Mouse (Mus musculus): ENCODE measurements at regions not wholly inside any gene's neighbourhood (a gene's known extent, or its start where the extent isn't known, plus 50 kb on each side); places are given as distances from the start of the nearest gene placed in this dataset.

DNA sequence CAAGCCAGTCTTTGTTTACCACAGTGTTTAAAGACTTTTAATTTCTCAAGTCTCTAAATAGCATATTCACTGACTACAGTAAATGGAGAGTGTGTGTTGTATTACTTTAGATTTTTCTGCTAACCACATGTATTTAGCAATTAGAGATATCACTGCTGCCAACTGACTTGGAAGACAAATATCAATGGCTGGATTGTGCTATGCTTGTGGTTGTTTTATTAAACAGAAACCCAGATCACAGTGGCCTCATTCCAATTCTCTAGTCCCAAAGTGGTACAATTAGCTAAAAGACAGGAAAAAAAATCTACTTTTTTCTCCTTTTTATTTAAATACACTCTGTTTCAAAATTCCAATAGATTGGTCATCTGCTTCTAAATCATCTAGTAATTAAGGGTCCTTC lies 72.6 kb downstream of the Zfp120 start:
- Histone ChIP-seq H3K27ac (no peak overlapping the region), H3K4me3 (no peak overlapping the region)
- DNase-seq (ENCODE audit: low spot score in 2 of 2) = peak in 1 of 2 experiments; percentile 5
- TF ChIP-seq CTCF (conservative IDR thresholded peaks at IDR 0.05) = no peak

DNA sequence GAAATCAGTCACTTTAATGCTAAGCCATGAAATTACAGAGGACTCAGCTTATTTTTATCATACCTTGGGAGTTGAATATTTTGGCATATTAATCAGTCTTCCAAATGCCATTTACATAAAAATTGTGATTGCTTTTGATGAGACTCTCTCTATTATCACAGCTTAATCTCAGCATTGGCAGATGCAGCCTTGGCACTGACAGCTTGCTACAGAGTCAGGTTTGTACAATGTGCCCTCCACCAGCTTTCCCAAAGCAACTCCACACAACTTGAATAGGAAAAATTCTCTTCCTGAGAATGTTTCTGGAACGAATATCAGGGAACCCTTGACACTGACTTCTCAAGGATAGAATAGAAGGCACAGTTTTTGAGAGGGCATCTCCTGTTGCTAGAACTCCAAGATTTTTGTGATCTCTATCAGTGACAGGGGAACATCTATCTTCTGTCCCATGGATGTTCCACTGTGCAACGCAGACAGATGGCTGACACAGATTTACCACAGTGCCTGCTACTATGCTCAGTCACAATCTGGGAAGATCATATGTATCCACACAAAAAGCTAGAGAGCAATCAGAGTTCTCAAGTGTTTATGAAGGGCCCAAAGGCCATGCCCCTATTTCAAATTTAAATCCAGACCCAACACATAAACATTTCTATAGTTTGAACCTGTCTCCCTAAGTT lies 76.3 kb downstream of the Zfp120 start:
- Histone ChIP-seq H3K27ac (peak overlapping the region; percentile 60), H3K4me3 (no peak overlapping the region)
- DNase-seq (ENCODE audit: low spot score in 2 of 2) = peak; percentile 44 to 64
- no peak for TF ChIP-seq CTCF (conservative IDR thresholded peaks at IDR 0.05)

DNA sequence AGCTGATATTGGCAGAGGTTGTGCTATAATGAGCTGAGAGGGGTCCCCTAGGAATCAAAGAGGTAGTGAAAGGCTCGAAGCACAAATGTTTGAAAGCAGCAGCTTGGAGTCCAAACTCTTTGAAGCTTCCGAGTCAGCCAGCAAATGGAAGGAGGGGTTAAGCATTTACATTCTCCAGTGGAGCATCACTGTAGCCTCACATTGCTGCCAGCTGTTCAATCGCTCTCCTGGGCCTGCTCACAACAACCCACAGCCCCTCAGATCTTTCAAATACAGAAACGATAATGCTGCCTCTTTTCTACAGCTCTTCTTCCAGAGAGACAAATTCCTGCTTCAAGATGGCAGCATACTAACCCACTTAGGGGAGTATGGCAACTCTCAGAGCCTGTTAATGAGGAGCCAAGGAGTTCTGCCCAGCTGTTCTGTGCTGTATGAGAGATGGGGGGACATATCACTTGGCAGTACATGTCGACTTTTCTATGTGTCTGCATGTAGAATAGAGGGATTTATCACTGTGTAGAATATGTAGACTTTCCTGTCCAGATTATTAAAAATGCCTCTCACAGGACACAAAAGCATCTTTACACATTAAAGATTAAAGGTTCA lies 79.8 kb downstream of the Zfp120 start:
- DNase-seq (ENCODE audit: low spot score in 2 of 2) = no peak
- Histone ChIP-seq H3K27ac (no peak overlapping the region), H3K4me3 (no peak overlapping the region)
- TF ChIP-seq CTCF (conservative IDR thresholded peaks at IDR 0.05) = no peak

Data from layer of hippocampus, adult 2 months (tissue).